Mouse (Mus musculus) limb, embryonic 15.5 days (tissue): ENCODE measurements around the gene Mocs3. TPM values are rescaled to one million over a fixed set of nuclear protein-coding genes. Genes with fewer than 3 reads are reported as not detected.
A peak's percentile ranks its signal among the peaks of the same experiment; 100 is the strongest.

Source experiments
- ATAC-seq: fragments of 200-750 bp; cut with Nextera tagmentation; 2 replicates; pipeline ENCODE4 v1.8.0; 2017; ENCODE audit warnings: low read depth, moderate TSS enrichment; ENCODE audit not compliant: insufficient number of reproducible peaks, low FRiP score, low TSS enrichment
- H3K27ac ChIP-seq: fragments of 300-500 bp; sonication (generic); 2 replicates; pipeline ENCODE4 v1.5.1; 2015; ENCODE audit warnings: moderate library complexity, mild to moderate bottlenecking, inconsistent platforms
- H3K27me3 ChIP-seq: fragments of 300-500 bp; sonication (generic); 2 replicates; pipeline ENCODE4 v1.6.1; 2015; ENCODE audit warnings: inconsistent platforms
- H3K36me3 ChIP-seq: fragments of 300-500 bp; sonication (generic); 2 replicates; pipeline ENCODE4 v1.6.1; 2015; ENCODE audit warnings: inconsistent platforms
- H3K4me1 ChIP-seq: fragments of 300-500 bp; sonication (generic); 2 replicates; pipeline ENCODE4 v1.6.1; 2015; ENCODE audit warnings: inconsistent platforms
- H3K4me2 ChIP-seq: fragments of 300-500 bp; sonication (generic); 2 replicates; pipeline ENCODE4 v1.6.1; 2015; ENCODE audit warnings: mild to moderate bottlenecking, inconsistent platforms
- H3K4me3 ChIP-seq: fragments of 300-500 bp; sonication (generic); 2 replicates; pipeline ENCODE4 v1.5.1; 2015; ENCODE audit warnings: mild to moderate bottlenecking, inconsistent platforms
- H3K9ac ChIP-seq: fragments of 300-500 bp; sonication (generic); 2 replicates; pipeline ENCODE4 v1.6.1; 2015; ENCODE audit warnings: inconsistent platforms
- H3K9me3 ChIP-seq: fragments of 300-500 bp; sonication (generic); 2 replicates; pipeline ENCODE4 v1.6.1; 2016; ENCODE audit warnings: inconsistent platforms
- WGBS: fragments of 180-500 bp; shearing (Covaris S2); methylation state at CpG from one replicate; pipeline ENCODE4 v1.1.7; 2015; 5-methylcytosine and 5-hydroxymethylcytosine counted together
- polyA plus RNA-seq: library from polyadenylated mRNA; unstranded; fragments of >200 nt; fragmentation: Nextera tagmentation; extraction: Ambion mirVana; gene quantifications from 2 replicates; pipeline ENCODE4 v1.2.1, GENCODE M21; 2015

Mocs3 gene
- polyA plus RNA-seq, 1 experiment from 2014 or later, result 6.8 TPM

GRCm38 (mm10) chr2:168206725-168207644, 23.4 kb upstream of the Mocs3 start, which contains the start of gene Adnp:
Adnp (minus strand) TSS chr2:168207112.
- Histone ChIP-seq H3K9ac (peak within 1 kb of the TSS; percentile 100), H3K4me3 (peak within 1 kb of the TSS; percentile 98), H3K4me2 (peak within 1 kb of the TSS; percentile 62), H3K9me3 (no peaks in the 10 kb centered on the region), H3K36me3 (peaks cover 38% of the 10 kb centered on the region), H3K27me3 (no peaks in the 10 kb centered on the region), H3K4me1 (peaks cover 15% of the 10 kb centered on the region), H3K27ac (peak within 1 kb of the TSS; percentile 99)
- 0% methylated on average over 49 of the region's 89 CpGs for WGBS
- ATAC-seq, result peak; percentile 87

GRCm38 (mm10) chr2:168207883-168208282, 22.5 kb upstream of the Mocs3 start:
- 92% methylated on average over 3 of the region's 3 CpGs for WGBS
- H3K4me1 ChIP-seq, result peaks cover 15% of the 10 kb centered on the region
- H3K27me3 ChIP-seq, result no peaks in the 10 kb centered on the region
- no peaks in the 10 kb centered on the region for H3K9me3 ChIP-seq
- H3K4me2 ChIP-seq, result no peak overlapping the region
- no peak for ATAC-seq
- no peak overlapping the region for H3K4me3 ChIP-seq
- peaks cover 47% of the 10 kb centered on the region for H3K36me3 ChIP-seq
- H3K27ac ChIP-seq, result peak overlapping the region; percentile 99
- no peak overlapping the region for H3K9ac ChIP-seq

GRCm38 (mm10) chr2:168213788-168214397, 16.5 kb upstream of the Mocs3 start:
- Histone ChIP-seq H3K27me3 (no peaks in the 10 kb centered on the region), H3K4me1 (no peaks in the 10 kb centered on the region), H3K27ac (no peak overlapping the region), H3K9me3 (no peaks in the 10 kb centered on the region), H3K9ac (no peak overlapping the region), H3K4me2 (no peak overlapping the region), H3K36me3 (peaks cover 90% of the 10 kb centered on the region), H3K4me3 (no peak overlapping the region)
- 44% methylated on average over 5 of the region's 5 CpGs for WGBS
- no peak for ATAC-seq

GRCm38 (mm10) chr2:168223326-168223725, 7.1 kb upstream of the Mocs3 start:
- no peak overlapping the region for H3K4me2 ChIP-seq
- no peaks in the 10 kb centered on the region for H3K9me3 ChIP-seq
- H3K27ac ChIP-seq, result no peak overlapping the region
- H3K27me3 ChIP-seq, result no peaks in the 10 kb centered on the region
- no peak for ATAC-seq
- no peak overlapping the region for H3K4me3 ChIP-seq
- H3K4me1 ChIP-seq, result peaks cover 4% of the 10 kb centered on the region; the same call in 1 of the 2 replicates
- no peak overlapping the region for H3K9ac ChIP-seq
- peaks cover 77% of the 10 kb centered on the region for H3K36me3 ChIP-seq
- WGBS, result 89% methylated on average over 6 of the region's 6 CpGs

GRCm38 (mm10) chr2:168229116-168230025, 1.1 kb upstream of the Mocs3 start:
- Histone ChIP-seq H3K9me3 (no peaks in the 10 kb centered on the region), H3K36me3 (peaks cover 48% of the 10 kb centered on the region), H3K27ac (peak overlapping the region; percentile 95), H3K9ac (peak overlapping the region; percentile 82), H3K4me3 (peak overlapping the region; percentile 76), H3K4me1 (peaks cover 31% of the 10 kb centered on the region), H3K4me2 (peak overlapping the region; percentile 99), H3K27me3 (no peaks in the 10 kb centered on the region)
- ATAC-seq, result no peak
- 18% methylated on average over 41 of the region's 41 CpGs for WGBS

- Histone ChIP-seq H3K4me3 (peak overlapping the region; percentile 76), H3K9ac (peak overlapping the region; percentile 82), H3K27me3 (no peaks in the 10 kb centered on the region), H3K4me2 (peak overlapping the region; percentile 99), H3K4me1 (peaks cover 31% of the 10 kb centered on the region), H3K27ac (peak overlapping the region; percentile 95), H3K9me3 (no peaks in the 10 kb centered on the region), H3K36me3 (peaks cover 36% of the 10 kb centered on the region)
- ATAC-seq, result peak; percentile 26; the same call in 1 of the 2 replicates
- WGBS, result 2% methylated on average over 102 of the region's 105 CpGs
Measured at GRCm38 (mm10) chr2:168230773-168231470, 500 bp downstream of the Mocs3 start.

- Histone ChIP-seq H3K4me3 (peak overlapping the region; percentile 76), H3K27me3 (no peaks in the 10 kb centered on the region), H3K36me3 (peaks cover 30% of the 10 kb centered on the region), H3K9me3 (no peaks in the 10 kb centered on the region), H3K4me1 (peaks cover 31% of the 10 kb centered on the region), H3K27ac (no peak overlapping the region), H3K4me2 (peak overlapping the region; percentile 99), H3K9ac (peak overlapping the region; percentile 82)
- 55% methylated on average over 33 of the region's 33 CpGs for WGBS
- ATAC-seq, result no peak
Measured at GRCm38 (mm10) chr2:168231471-168231829, 1.0 kb downstream of the Mocs3 start.

- Histone ChIP-seq H3K9ac (no peak overlapping the region), H3K4me3 (no peak overlapping the region), H3K4me2 (no peak overlapping the region), H3K27ac (no peak overlapping the region), H3K4me1 (peaks cover 27% of the 10 kb centered on the region), H3K36me3 (peaks cover 25% of the 10 kb centered on the region; the same call in 1 of the 2 replicates), H3K27me3 (no peaks in the 10 kb centered on the region), H3K9me3 (no peaks in the 10 kb centered on the region)
- ATAC-seq, result no peak
- 91% methylated on average over 5 of the region's 5 CpGs for WGBS
Measured at GRCm38 (mm10) chr2:168233286-168233685, 2.9 kb downstream of the Mocs3 start.

GRCm38 (mm10) chr2:168238335-168238734, 7.9 kb downstream of the Mocs3 start:
- Histone ChIP-seq H3K4me3 (no peak overlapping the region), H3K4me1 (no peaks in the 10 kb centered on the region), H3K36me3 (peaks cover 14% of the 10 kb centered on the region; the same call in 1 of the 2 replicates), H3K9me3 (no peaks in the 10 kb centered on the region), H3K4me2 (no peak overlapping the region), H3K9ac (no peak overlapping the region), H3K27ac (no peak overlapping the region), H3K27me3 (no peaks in the 10 kb centered on the region)
- no peak for ATAC-seq
- WGBS, result 88% methylated on average over 4 of the region's 4 CpGs

GRCm38 (mm10) chr2:168242841-168243240, 12.4 kb downstream of the Mocs3 start:
- H3K4me1 ChIP-seq, result no peaks in the 10 kb centered on the region
- no peaks in the 10 kb centered on the region for H3K27me3 ChIP-seq
- no peaks in the 10 kb centered on the region for H3K9me3 ChIP-seq
- H3K27ac ChIP-seq, result no peak overlapping the region
- no peak overlapping the region for H3K4me2 ChIP-seq
- H3K36me3 ChIP-seq, result no peaks in the 10 kb centered on the region
- H3K9ac ChIP-seq, result no peak overlapping the region
- H3K4me3 ChIP-seq, result no peak overlapping the region
- ATAC-seq, result no peak

GRCm38 (mm10) chr2:168243278-168243677, 12.9 kb downstream of the Mocs3 start:
- Histone ChIP-seq H3K4me1 (no peaks in the 10 kb centered on the region), H3K36me3 (no peaks in the 10 kb centered on the region), H3K27me3 (no peaks in the 10 kb centered on the region), H3K4me2 (no peak overlapping the region), H3K4me3 (no peak overlapping the region), H3K9ac (no peak overlapping the region), H3K27ac (no peak overlapping the region), H3K9me3 (no peaks in the 10 kb centered on the region)
- no peak for ATAC-seq
- 66% methylated on average over 4 of the region's 4 CpGs for WGBS
